Mouse (Mus musculus) small intestine, adult 2 months (tissue): ENCODE measurements around the gene Gm12248. TPM values are rescaled to one million over a fixed set of nuclear protein-coding genes. Genes with fewer than 3 reads are reported as not detected.

Experiments
- H3K27ac ChIP-seq: fragments of 200-500 bp; 2 replicates; pipeline ENCODE4 v1.5.1; 2012; ENCODE audit warnings: low read depth, low read length, control low read depth, inconsistent platforms; ENCODE audit not compliant: insufficient read depth
- H3K27me3 ChIP-seq: fragments of 200-500 bp; 2 replicates; pipeline ENCODE4 v1.6.1; 2012; ENCODE audit warnings: mild to moderate bottlenecking, moderate library complexity, low read length, inconsistent platforms; ENCODE audit not compliant: control insufficient read depth, insufficient read depth
- H3K36me3 ChIP-seq: fragments of 200-500 bp; 2 replicates; pipeline ENCODE4 v1.6.1; 2012; ENCODE audit warnings: mild to moderate bottlenecking, low read length, control low read depth, inconsistent platforms; ENCODE audit not compliant: control insufficient read depth, insufficient read depth
- H3K4me1 ChIP-seq: fragments of 200-500 bp; 2 replicates; pipeline ENCODE4 v1.6.1; 2012; ENCODE audit warnings: low read length, inconsistent platforms, mixed read lengths; ENCODE audit not compliant: control insufficient read depth, insufficient read depth, insufficient read length
- H3K4me3 ChIP-seq: fragments of 200-500 bp; 2 replicates; pipeline ENCODE4 v1.5.1; 2012; ENCODE audit warnings: low read depth, mild to moderate bottlenecking, control low read depth, inconsistent platforms, low read length, moderate library complexity
- CTCF ChIP-seq: fragments of 200-500 bp; IDR thresholded peaks from 2 replicates; pipeline ENCODE4 v1.5.1; 2012; ENCODE audit warnings: low read depth, mild to moderate bottlenecking, control low read depth, inconsistent platforms, low read length, moderate library complexity, mixed read lengths; ENCODE audit not compliant: insufficient replicate concordance, insufficient read length; ENCODE audit errors: extremely low read depth
- POLR2A ChIP-seq: fragments of 200-500 bp; IDR thresholded peaks from 2 replicates; pipeline ENCODE4 v1.6.1; 2012; ENCODE audit warnings: low read depth, mild to moderate bottlenecking, control low read depth, inconsistent platforms, low read length, moderate library complexity
- WGBS: fragments of 180-500 bp; shearing (Covaris S2); methylation state at CpG from one replicate; pipeline ENCODE4 v1.1.7; 2018; 5-methylcytosine and 5-hydroxymethylcytosine counted together
- polyA plus RNA-seq: library from polyadenylated mRNA; depleted of rRNA; stranded (reverse); fragments of >200 nt; gene quantifications from 2 replicates; pipeline ENCODE4 v1.2.3, GENCODE M21; 2012; rRNA removed

Gm12248 gene
- 0.18 and 0.23 TPM in 2 replicates for polyA plus RNA-seq

GRCm38 (mm10) chr11:58093021-58093528, at the start of gene Gm12248:
Gene Gm12248 (minus strand): TSS chr11:58093134.
- H3K27me3 ChIP-seq, result no peaks in the 10 kb centered on the region
- TF ChIP-seq CTCF (no peak), POLR2A (peak; percentile 45; the same call in 1 of the 2 replicates)
- H3K4me3 ChIP-seq, result peak within 1 kb of the TSS; percentile 54
- peak within 1 kb of the TSS; percentile 17; the same call in 1 of the 2 replicates for H3K27ac ChIP-seq
- peaks cover 2% of the 10 kb centered on the region for H3K4me1 ChIP-seq
- WGBS, result 19% methylated on average over 12 of the region's 12 CpGs
- H3K36me3 ChIP-seq, result no peaks in the 10 kb centered on the region

GRCm38 (mm10) chr11:58139466-58139865, 46.5 kb upstream of the Gm12248 start:
- no peak overlapping the region for H3K27ac ChIP-seq
- no peaks in the 10 kb centered on the region for H3K27me3 ChIP-seq
- TF ChIP-seq CTCF (no peak), POLR2A (no peak)
- H3K4me1 ChIP-seq, result no peaks in the 10 kb centered on the region
- H3K4me3 ChIP-seq, result no peak overlapping the region
- H3K36me3 ChIP-seq, result peaks cover 56% of the 10 kb centered on the region
- 81% methylated on average over 3 of the region's 3 CpGs for WGBS

GRCm38 (mm10) chr11:58138821-58139220, 45.9 kb upstream of the Gm12248 start:
- no peak overlapping the region for H3K27ac ChIP-seq
- H3K4me3 ChIP-seq, result no peak overlapping the region
- H3K4me1 ChIP-seq, result no peaks in the 10 kb centered on the region
- H3K27me3 ChIP-seq, result no peaks in the 10 kb centered on the region
- 85% methylated on average over 11 of the region's 11 CpGs for WGBS
- TF ChIP-seq POLR2A (no peak), CTCF (no peak)
- peaks cover 56% of the 10 kb centered on the region for H3K36me3 ChIP-seq

- 90% methylated on average over 6 of the region's 6 CpGs for WGBS
- TF ChIP-seq POLR2A (no peak), CTCF (no peak)
- Histone ChIP-seq H3K4me1 (no peaks in the 10 kb centered on the region), H3K36me3 (peaks cover 54% of the 10 kb centered on the region), H3K27ac (no peak overlapping the region), H3K4me3 (no peak overlapping the region), H3K27me3 (no peaks in the 10 kb centered on the region)
These were observed 43.7 kb upstream of the Gm12248 start for GRCm38 (mm10) chr11:58136677-58137076.

GRCm38 (mm10) chr11:58135296-58135695, 42.4 kb upstream of the Gm12248 start:
- Histone ChIP-seq H3K27ac (no peak overlapping the region), H3K36me3 (peaks cover 53% of the 10 kb centered on the region), H3K27me3 (no peaks in the 10 kb centered on the region), H3K4me3 (no peak overlapping the region), H3K4me1 (no peaks in the 10 kb centered on the region)
- TF ChIP-seq CTCF (no peak), POLR2A (no peak)

- TF ChIP-seq CTCF, result no peak
- no peak for TF ChIP-seq POLR2A
- no peaks in the 10 kb centered on the region for H3K4me1 ChIP-seq
- peaks cover 53% of the 10 kb centered on the region for H3K36me3 ChIP-seq
- H3K4me3 ChIP-seq, result no peak overlapping the region
- no peak overlapping the region for H3K27ac ChIP-seq
- no peaks in the 10 kb centered on the region for H3K27me3 ChIP-seq
These were observed 41.9 kb upstream of the Gm12248 start for GRCm38 (mm10) chr11:58134869-58135268.

GRCm38 (mm10) chr11:58132026-58132425, 39.1 kb upstream of the Gm12248 start:
- whole genome bisulfite sequencing, result 91% methylated on average over 3 of the region's 3 CpGs
- Histone ChIP-seq H3K4me3 (no peak overlapping the region), H3K27ac (no peak overlapping the region), H3K27me3 (no peaks in the 10 kb centered on the region), H3K36me3 (peaks cover 41% of the 10 kb centered on the region), H3K4me1 (no peaks in the 10 kb centered on the region)
- TF ChIP-seq POLR2A, result no peak
- no peak for TF ChIP-seq CTCF

- no peaks in the 10 kb centered on the region for H3K27me3 ChIP-seq
- H3K27ac ChIP-seq, result no peak overlapping the region
- 48% methylated on average over 6 of the region's 6 CpGs for WGBS
- H3K4me1 ChIP-seq, result peaks cover 7% of the 10 kb centered on the region
- TF ChIP-seq POLR2A (no peak), CTCF (no peak)
- H3K36me3 ChIP-seq, result peaks cover 31% of the 10 kb centered on the region
- H3K4me3 ChIP-seq, result no peak overlapping the region
These were observed 36.4 kb upstream of the Gm12248 start for GRCm38 (mm10) chr11:58129302-58129843.
